Mouse (Mus musculus) bone marrow macrophage, adult 2 months (primary cell): ENCODE measurements around the gene Fam186a.
"Not testable (repeated sequence)": the region's sequence is repeated elsewhere in the genome, so short reads cannot be mapped to it uniquely, and the experiment has no call there.

Experiments used
- CTCF ChIP-seq: IDR thresholded peaks from 2 replicates; pipeline ENCODE4 v1.5.1; 2012; ENCODE audit warnings: low read depth, mild to moderate bottlenecking, low read length, moderate library complexity
- POLR2A ChIP-seq: IDR thresholded peaks from 2 replicates; pipeline ENCODE4 v1.6.1; 2012; ENCODE audit warnings: mild to moderate bottlenecking, low read depth, low read length, borderline replicate concordance

DNA sequence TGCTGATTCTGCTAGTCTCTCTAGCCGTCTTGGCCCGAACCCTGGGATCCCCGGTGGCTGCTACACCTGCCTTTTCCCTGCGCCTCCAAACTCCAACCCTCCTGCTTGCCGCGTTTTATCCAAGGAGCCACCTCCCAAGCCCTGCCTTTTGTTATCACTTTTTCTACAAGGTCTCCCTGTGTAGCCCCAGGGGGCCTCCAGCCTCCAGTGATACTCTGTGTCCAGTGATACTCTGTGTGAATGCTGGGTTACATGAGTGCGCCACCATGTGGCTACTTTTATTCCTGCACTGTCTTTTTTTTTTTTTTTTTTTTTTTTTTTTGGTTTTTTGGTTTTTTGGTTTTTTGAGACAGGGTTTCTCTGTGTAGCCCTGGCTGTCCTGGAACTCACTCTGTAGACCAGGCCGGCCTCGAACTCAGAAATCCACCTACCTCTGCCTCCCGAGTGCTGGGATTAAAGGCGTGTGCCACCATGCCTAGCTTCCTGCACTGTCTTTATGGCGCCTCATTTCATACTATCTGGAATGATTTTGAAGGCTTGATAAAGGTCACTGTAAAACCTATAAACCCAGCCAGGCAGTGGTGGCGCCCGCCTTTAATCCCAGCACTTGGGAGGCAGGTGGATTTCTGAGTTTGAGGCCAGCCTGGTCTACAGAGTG lies 57.4 kb downstream of the Fam186a start:
- TF ChIP-seq CTCF = peak; percentile 59
- not testable (repeated sequence) for TF ChIP-seq POLR2A
